Mouse (Mus musculus) heart, embryonic 14.5 days (tissue): Measurements from ENCODE around the gene Tdrd5. TPM values are rescaled to one million over a fixed set of nuclear protein-coding genes. Genes with fewer than 3 reads are reported as not detected.
A peak's percentile ranks its signal among the peaks of the same experiment; 100 is the strongest.
"Not testable (repeated sequence)": the region's sequence is repeated elsewhere in the genome, so short reads cannot be mapped to it uniquely, and the experiment has no call there.

Experiments
- ATAC-seq: fragments of 200-750 bp; cut with Nextera tagmentation; 2 replicates; pipeline ENCODE4 v1.8.0; 2017; ENCODE audit warnings: low read depth, moderate TSS enrichment; ENCODE audit not compliant: insufficient number of reproducible peaks, insufficient read depth, low FRiP score
- H3K27ac ChIP-seq, 2 experiments: fragments of 200-500 bp in 1 of 2; fragments of 300-500 bp in 1 of 2; sonication (generic) in 1 of 2; replicated peaks in 1 of 2; 2 replicates each; pipeline ENCODE4 v1.5.1; 2012 to 2014; ENCODE audit warnings: low read depth in 2 of 2, low read length in 2 of 2, control low read depth in 1 of 2, mild to moderate bottlenecking in 1 of 2, mixed read lengths in 1 of 2; ENCODE audit not compliant: control insufficient read depth in 1 of 2, insufficient read depth in 1 of 2
- H3K27me3 ChIP-seq: fragments of 300-500 bp; sonication (generic); 2 replicates; pipeline ENCODE4 v1.6.1; 2014; ENCODE audit warnings: mild to moderate bottlenecking, low read length, control low read depth; ENCODE audit not compliant: control insufficient read depth, insufficient read depth
- H3K36me3 ChIP-seq: fragments of 300-500 bp; sonication (generic); 2 replicates; pipeline ENCODE4 v1.6.1; 2014; ENCODE audit warnings: mild to moderate bottlenecking, control low read depth, low read length, mixed read lengths; ENCODE audit not compliant: control insufficient read depth, insufficient read depth
- H3K4me1 ChIP-seq, 2 experiments: fragments of 200-500 bp in 1 of 2; fragments of 300-500 bp in 1 of 2; sonication (generic) in 1 of 2; 2 replicates each; pipeline ENCODE4 v1.6.1; 2012 to 2014; ENCODE audit warnings: low read length in 2 of 2, control low read depth in 1 of 2, mixed read lengths in 1 of 2; ENCODE audit not compliant: control insufficient read depth in 2 of 2, insufficient read depth in 2 of 2
- H3K4me2 ChIP-seq: fragments of 300-500 bp; sonication (generic); 2 replicates; pipeline ENCODE4 v1.6.1; 2014; ENCODE audit warnings: mild to moderate bottlenecking, low read length
- H3K4me3 ChIP-seq, 2 experiments: fragments of 200-500 bp in 1 of 2; fragments of 300-500 bp in 1 of 2; sonication (generic) in 1 of 2; 2 replicates each; pipeline ENCODE4 v1.5.1; 2012 to 2014; ENCODE audit warnings: low read length in 2 of 2, mild to moderate bottlenecking in 2 of 2, control low read depth in 1 of 2, low read depth in 1 of 2, moderate library complexity in 1 of 2; ENCODE audit not compliant: control insufficient read depth in 1 of 2, insufficient read depth in 1 of 2
- H3K9ac ChIP-seq: fragments of 300-500 bp; sonication (generic); 2 replicates; pipeline ENCODE4 v1.6.1; 2014; ENCODE audit warnings: mild to moderate bottlenecking, low read length
- H3K9me3 ChIP-seq: fragments of 300-500 bp; sonication (generic); 2 replicates; pipeline ENCODE4 v1.6.1; 2016; ENCODE audit warnings: low read length, control low read depth; ENCODE audit not compliant: control insufficient read depth
- WGBS: fragments of 180-500 bp; shearing (Covaris S2); extraction: QIAGEN DNeasy Blood & Tissue Kit; methylation state at CpG from one replicate; pipeline ENCODE4 v1.1.7; 2014; 5-methylcytosine and 5-hydroxymethylcytosine counted together
- polyA plus RNA-seq: library from polyadenylated mRNA; unstranded; fragments of >200 nt; fragmentation: Nextera tagmentation; extraction: Ambion mirVana; gene quantifications from 2 replicates; pipeline ENCODE4 v1.2.1, GENCODE M21; 2014

Tdrd5 gene
- polyA plus RNA-seq, 1 experiment from 2014 or later: 0.08 TPM

DNA sequence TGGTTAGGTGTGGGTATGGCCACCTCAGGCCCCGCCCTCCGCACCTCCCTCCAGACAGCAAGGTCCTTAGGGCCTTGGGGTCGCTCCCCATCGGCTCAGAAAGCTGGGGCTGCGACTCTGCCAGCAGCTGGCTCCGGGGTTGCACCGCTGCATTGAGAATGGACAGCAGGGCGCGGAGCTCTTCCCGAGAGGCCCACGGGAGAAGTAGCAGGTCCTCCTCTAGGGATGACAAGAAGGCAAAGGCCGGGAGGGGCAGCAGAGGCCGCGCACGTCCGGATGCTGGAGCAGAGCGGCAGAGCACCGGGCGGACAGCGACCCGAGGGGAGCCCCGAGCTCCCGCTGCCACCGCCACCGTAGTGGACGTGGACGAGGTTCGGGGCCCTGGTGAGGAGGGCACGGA is 7.2 kb upstream of the Tdrd5 start, which contains the start of gene Nphs2:
TSS of gene Nphs2 (plus strand) at position 98 of the 400 bp plus-strand sequence.
- Histone ChIP-seq H3K36me3 (no peaks in the 10 kb centered on the region), H3K9ac (peak within 1 kb of the TSS; percentile 23), H3K27ac (no peak within 1 kb of the TSS), H3K4me1 (peaks cover 0 to 4% of the 10 kb centered on the region in 2 experiments; a peak in 2 of 4 replicates), H3K9me3 (no peaks in the 10 kb centered on the region), H3K4me3 (peak within 1 kb of the TSS; percentile 7 to 32; a peak in 3 of 4 replicates), H3K27me3 (peaks cover 44% of the 10 kb centered on the region), H3K4me2 (peak within 1 kb of the TSS; percentile 65)
- WGBS: 6% methylated on average over 29 of the region's 29 CpGs
- no peak for ATAC-seq

DNA sequence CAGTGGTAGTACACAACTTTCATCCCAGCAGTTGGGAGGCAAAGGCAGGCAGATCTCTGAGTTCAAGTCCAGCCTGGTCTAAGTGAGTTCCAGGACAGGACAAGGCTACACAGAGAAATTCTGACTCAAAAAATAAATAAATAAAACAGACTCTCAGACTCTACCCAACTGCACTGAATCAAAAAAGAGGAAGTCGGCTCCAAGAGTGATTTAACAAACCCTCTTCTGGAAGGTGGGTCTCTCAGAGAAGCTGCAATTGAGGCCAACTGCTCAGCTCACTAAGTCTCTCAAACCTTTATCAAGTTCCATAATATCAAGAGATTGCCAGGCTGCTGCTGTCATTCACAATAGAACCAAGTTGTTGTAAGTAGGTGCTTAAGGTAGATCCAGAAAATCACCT is 5.1 kb upstream of the Tdrd5 start:
- 60% methylated on average over 1 of the region's 1 CpGs for WGBS
- H3K9ac ChIP-seq: no peak overlapping the region
- H3K9me3 ChIP-seq: no peaks in the 10 kb centered on the region
- no peak overlapping the region for H3K4me2 ChIP-seq
- no peak for ATAC-seq
- no peaks in the 10 kb centered on the region for H3K36me3 ChIP-seq
- peaks cover 64% of the 10 kb centered on the region for H3K27me3 ChIP-seq
- no peak overlapping the region for H3K4me3 ChIP-seq
- H3K4me1 ChIP-seq: peaks cover 0 to 4% of the 10 kb centered on the region in 2 experiments; a peak in 3 of 4 replicates
- H3K27ac ChIP-seq: no peak overlapping the region

DNA sequence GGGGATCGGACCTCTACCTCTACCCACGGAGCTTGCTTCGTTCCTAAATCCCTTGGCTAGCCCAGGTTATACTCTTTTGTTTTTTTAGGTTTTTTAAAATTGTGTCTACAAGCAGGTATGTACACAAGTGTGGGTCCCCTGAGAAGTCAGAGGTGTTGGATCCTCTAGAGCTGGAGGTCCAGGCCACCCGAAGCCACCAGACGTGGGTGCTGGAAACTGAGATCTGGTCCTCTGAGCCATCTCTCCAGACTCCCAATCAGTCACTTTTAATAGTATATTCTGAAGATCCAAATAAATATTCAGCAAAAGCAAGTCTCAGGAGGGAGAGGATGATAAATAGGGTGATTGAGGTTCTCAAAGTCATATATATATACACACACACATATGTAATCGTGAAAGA is 13.4 kb downstream of the Tdrd5 start:
- H3K36me3 ChIP-seq: no peaks in the 10 kb centered on the region
- H3K4me2 ChIP-seq: no peak overlapping the region
- no peaks in the 10 kb centered on the region for H3K27me3 ChIP-seq
- no peak for ATAC-seq
- no peak overlapping the region for H3K27ac ChIP-seq
- H3K9ac ChIP-seq: no peak overlapping the region
- WGBS: 93% methylated on average over 6 of the region's 6 CpGs
- H3K4me1 ChIP-seq: no peaks in the 10 kb centered on the region
- no peak overlapping the region for H3K4me3 ChIP-seq
- H3K9me3 ChIP-seq: no peaks in the 10 kb centered on the region

- H3K27ac ChIP-seq: not testable (repeated sequence)
- 64% methylated on average over 9 of the region's 10 CpGs for WGBS
Observed at GRCm38 (mm10) chr1:156289222-156289587, 14.3 kb downstream of the Tdrd5 start.

GRCm38 (mm10) chr1:156288556-156289221 is 14.8 kb downstream of the Tdrd5 start:
- WGBS: 77% methylated on average over 9 of the region's 9 CpGs
- no peak overlapping the region for H3K4me3 ChIP-seq
- no peak for ATAC-seq

More at GRCm38 (mm10) chr1:156289222-156289587, 14.3 kb downstream of the Tdrd5 start:
- not testable (repeated sequence) for H3K4me3 ChIP-seq, ATAC-seq, H3K4me2 ChIP-seq, H3K9me3 ChIP-seq, H3K4me1 ChIP-seq, H3K27me3 ChIP-seq, H3K9ac ChIP-seq, H3K36me3 ChIP-seq

DNA sequence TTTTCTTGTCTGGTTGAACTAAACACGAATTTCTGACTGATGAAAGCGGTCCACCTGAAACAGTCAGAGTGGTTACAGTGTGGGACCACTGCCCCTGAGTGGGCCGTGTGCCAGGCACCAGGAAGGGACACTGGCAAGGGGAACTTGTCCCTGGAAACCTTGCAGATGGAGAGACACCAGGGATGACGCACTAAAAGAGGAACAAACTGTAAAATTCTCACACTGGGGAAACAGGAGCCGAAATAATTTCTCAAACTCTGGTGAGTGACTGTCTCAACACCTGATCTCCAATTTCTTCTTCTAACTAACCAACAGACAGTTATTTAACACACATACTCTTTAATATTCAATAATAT is 17.9 kb downstream of the Tdrd5 start:
- WGBS: 71% methylated on average over 5 of the region's 5 CpGs
- Histone ChIP-seq H3K4me3 (no peak overlapping the region), H3K9ac (no peak overlapping the region)

More at GRCm38 (mm10) chr1:156288556-156289221, 14.8 kb downstream of the Tdrd5 start:
- no peak overlapping the region for H3K27ac ChIP-seq
- H3K9ac ChIP-seq: no peak overlapping the region
- H3K4me2 ChIP-seq: no peak overlapping the region
- no peaks in the 10 kb centered on the region for H3K36me3 ChIP-seq
- no peaks in the 10 kb centered on the region for H3K27me3 ChIP-seq
- peaks cover 1 to 2% of the 10 kb centered on the region in 2 experiments; a peak in 1 of 4 replicates for H3K4me1 ChIP-seq
- no peaks in the 10 kb centered on the region for H3K9me3 ChIP-seq

GRCm38 (mm10) chr1:156284851-156285540 is 18.5 kb downstream of the Tdrd5 start:
- H3K27ac ChIP-seq: no peak overlapping the region
- H3K4me2 ChIP-seq: no peak overlapping the region
- no peaks in the 10 kb centered on the region for H3K27me3 ChIP-seq
- ATAC-seq: no peak
- H3K9ac ChIP-seq: no peak overlapping the region
- no peaks in the 10 kb centered on the region for H3K36me3 ChIP-seq
- H3K4me3 ChIP-seq: no peak overlapping the region
- peaks cover 2 to 3% of the 10 kb centered on the region in 2 experiments; a peak in 1 of 4 replicates for H3K4me1 ChIP-seq
- WGBS: 56% methylated on average over 9 of the region's 9 CpGs
- H3K9me3 ChIP-seq: no peaks in the 10 kb centered on the region

More for the DNA sequence above, 17.9 kb downstream of the Tdrd5 start:
- ATAC-seq: no peak
- no peaks in the 10 kb centered on the region for H3K36me3 ChIP-seq
- H3K27me3 ChIP-seq: no peaks in the 10 kb centered on the region
- no peak overlapping the region for H3K4me2 ChIP-seq
- H3K27ac ChIP-seq: no peak overlapping the region
- peaks cover 2 to 3% of the 10 kb centered on the region in 2 experiments; a peak in 1 of 4 replicates for H3K4me1 ChIP-seq
- H3K9me3 ChIP-seq: no peaks in the 10 kb centered on the region
